8 mouse cellular contexts compared by ENCODE assay signal in the genomic region with DNA sequence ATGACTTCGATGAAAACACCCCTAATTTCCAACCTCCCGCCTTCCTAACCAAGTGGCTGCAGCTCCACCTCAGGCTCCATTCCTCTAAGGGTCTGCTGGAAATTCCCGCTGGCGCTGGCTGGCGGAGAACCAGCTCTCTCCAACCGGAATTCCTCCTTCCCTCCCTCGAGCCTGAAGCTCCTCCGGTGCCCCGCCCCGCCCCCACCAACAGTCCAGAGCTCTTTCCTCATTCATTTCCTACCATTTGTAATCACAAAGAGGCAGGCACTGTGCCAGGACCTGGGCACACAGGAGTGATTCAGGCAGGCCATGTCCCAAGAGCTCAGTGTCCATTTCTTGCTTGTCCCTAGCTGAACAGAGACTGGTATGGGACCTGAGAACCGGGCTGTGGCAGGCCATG. TPM values are rescaled to one million over a fixed set of nuclear protein-coding genes. Genes with fewer than 3 reads are reported as not detected.
A peak's percentile ranks its signal among the peaks of the same experiment; 100 is the strongest.
DNase-seq lines count a peak whose midpoint lies in the region; ATAC-seq lines count a peak whose summit lies in the region.

No protein-coding gene starts in this region.

- peak; percentile 55 for ATAC-seq in forebrain, embryonic 13.5 days
- ATAC-seq in lung, embryonic 16.5 days (ENCODE audit: low read depth), result peak; percentile 82

- H3K4me2 ChIP-seq in forebrain, embryonic 13.5 days, result peak overlapping the region; percentile 34
- peak overlapping the region; percentile 43 for H3K4me2 ChIP-seq in lung, embryonic 16.5 days (ENCODE audit: low read depth, low read length)

- H3K4me1 ChIP-seq in brown adipose tissue, adult 24 weeks (ENCODE audit: control insufficient read depth, insufficient read depth, insufficient read length, low read length), result peaks cover 16% of the 10 kb centered on the region
- peaks cover 19% of the 10 kb centered on the region for H3K4me1 ChIP-seq in forebrain, embryonic 13.5 days
- H3K4me1 ChIP-seq in lung, embryonic 16.5 days (replicated peaks; ENCODE audit: control insufficient read depth, insufficient read depth, low read length), result peaks cover 23% of the 10 kb centered on the region

- 0 out of 2 replicates have a peak overlapping the region, but pooled peaks have one; percentile 18 for H3K9ac ChIP-seq in forebrain, embryonic 13.5 days
- H3K9ac ChIP-seq in lung, embryonic 16.5 days (ENCODE audit: low read length), result peak overlapping the region; percentile 51

- peak; percentile 82 for DNase-seq in NIH3T3 (ENCODE audit: low read depth)
- DNase-seq in heart, postnatal 14 days, result peak; percentile 59 to 77
- peak; percentile 91 to 93 for DNase-seq in kidney, postnatal 36 days
- DNase-seq in right cerebral cortex, postnatal 4 days, result peak; percentile 76
- DNase-seq in c-Kit-positive CD71-positive TER-119-positive erythroid progenitor cells, embryonic 14.5 days (ENCODE audit: low spot score), result no peak

- no peaks in the 10 kb centered on the region for H3K9me3 ChIP-seq in forebrain, embryonic 13.5 days (replicated peaks)
- H3K9me3 ChIP-seq in lung, embryonic 16.5 days (ENCODE audit: control insufficient read depth, low read length), result no peaks in the 10 kb centered on the region

- H3K36me3 ChIP-seq in forebrain, embryonic 13.5 days (ENCODE audit: poor library complexity, severe bottlenecking), result no peaks in the 10 kb centered on the region; the same call in 1 of the 2 replicates
- H3K36me3 ChIP-seq in lung, embryonic 16.5 days (ENCODE audit: control insufficient read depth, insufficient read depth, low read length), result no peaks in the 10 kb centered on the region

- H3K4me3 ChIP-seq in brown adipose tissue, adult 24 weeks (ENCODE audit: insufficient read depth, low read depth, low read length), result no peak overlapping the region
- H3K4me3 ChIP-seq in forebrain, embryonic 13.5 days, result peak overlapping the region; percentile 1; the same call in 1 of the 2 replicates
- peak overlapping the region; percentile 31 for H3K4me3 ChIP-seq in lung, embryonic 16.5 days (ENCODE audit: low read length)

- H3K27ac ChIP-seq in brown adipose tissue, adult 24 weeks (replicated peaks; ENCODE audit: low read depth, low read length), result peak overlapping the region; percentile 76
- H3K27ac ChIP-seq in forebrain, embryonic 13.5 days, result peak overlapping the region; percentile 60; the same call in 1 of the 2 replicates
- H3K27ac ChIP-seq in lung, embryonic 16.5 days (ENCODE audit: low read length), result peak overlapping the region; percentile 67

- H3K27me3 ChIP-seq in forebrain, embryonic 13.5 days, result no peaks in the 10 kb centered on the region
- H3K27me3 ChIP-seq in lung, embryonic 16.5 days (ENCODE audit: control insufficient read depth, insufficient read depth, low read depth, low read length), result no peaks in the 10 kb centered on the region

- intact Hi-C loops in heart, postnatal 14 days (cut with DNase I), result no loop called here

- 12% methylated on average over 11 of the region's 11 CpGs for WGBS in forebrain, embryonic 13.5 days
- 9% methylated on average over 11 of the region's 11 CpGs for WGBS in lung, embryonic 16.5 days

RNA-seq across cellular contexts. Expression of a gene that starts 7.9 kb away (rescaled TPM):
- polyA plus RNA-seq in brown adipose tissue, adult 24 weeks (2012; ENCODE audit: insufficient read depth, insufficient read length, missing spikeins), result 4.0 and 4.1 TPM in 2 replicates
- 64.7 and 65.7 TPM in 2 replicates for polyA plus RNA-seq in forebrain, embryonic 13.5 days (2015; fragmentation: Nextera tagmentation; extraction: Ambion mirVana)
- total RNA-seq in heart, postnatal 14 days (2021), result 1 to 10 TPM; 3.6 to 3.7 TPM
- polyA plus RNA-seq in lung, embryonic 16.5 days (2015; fragmentation: Nextera tagmentation; extraction: Ambion mirVana), result 22.4 and 25.3 TPM in 2 replicates

RNA-seq across cellular contexts. Expression of a gene that starts 42.6 kb away (rescaled TPM):
- polyA plus RNA-seq in brown adipose tissue, adult 24 weeks (2012; ENCODE audit: insufficient read depth, insufficient read length, missing spikeins), result 0.52 TPM in 1 of 2 replicates, not detected in the other
- polyA plus RNA-seq in forebrain, embryonic 13.5 days (2015; fragmentation: Nextera tagmentation; extraction: Ambion mirVana), result 27.4 and 29.5 TPM in 2 replicates
- 1 to 10 TPM; 2.4 to 2.5 TPM for total RNA-seq in heart, postnatal 14 days (2021)
- polyA plus RNA-seq in lung, embryonic 16.5 days (2015; fragmentation: Nextera tagmentation; extraction: Ambion mirVana), result 23.0 and 27.0 TPM in 2 replicates

RNA-seq across cellular contexts. Expression of a gene that starts 43.2 kb away (rescaled TPM):
- 0.87 TPM in 1 of 2 replicates, not detected in the other for polyA plus RNA-seq in brown adipose tissue, adult 24 weeks (2012; ENCODE audit: insufficient read depth, insufficient read length, missing spikeins)
- polyA plus RNA-seq in forebrain, embryonic 13.5 days (2015; fragmentation: Nextera tagmentation; extraction: Ambion mirVana), result 0.19 TPM in 1 of 2 replicates, not detected in the other
- not detected for total RNA-seq in heart, postnatal 14 days (2021)
- polyA plus RNA-seq in lung, embryonic 16.5 days (2015; fragmentation: Nextera tagmentation; extraction: Ambion mirVana), result 0.19 TPM in 1 of 2 replicates, not detected in the other

RNA-seq across cellular contexts. Expression of a gene that starts 49.7 kb away (rescaled TPM):
- polyA plus RNA-seq in brown adipose tissue, adult 24 weeks (2012; ENCODE audit: insufficient read depth, insufficient read length, missing spikeins), result 10.2 and 10.6 TPM in 2 replicates
- 42.1 and 43.6 TPM in 2 replicates for polyA plus RNA-seq in forebrain, embryonic 13.5 days (2015; fragmentation: Nextera tagmentation; extraction: Ambion mirVana)
- total RNA-seq in heart, postnatal 14 days (2021), result 1 to 10 TPM; 7.8 to 9.1 TPM
- polyA plus RNA-seq in lung, embryonic 16.5 days (2015; fragmentation: Nextera tagmentation; extraction: Ambion mirVana), result 15.2 and 17.6 TPM in 2 replicates

RNA-seq across cellular contexts. Expression of a gene that starts 49.7 kb away (rescaled TPM):
- 12.3 and 15.9 TPM in 2 replicates for polyA plus RNA-seq in brown adipose tissue, adult 24 weeks (2012; ENCODE audit: insufficient read depth, insufficient read length, missing spikeins)
- 98.3 and 99.2 TPM in 2 replicates for polyA plus RNA-seq in forebrain, embryonic 13.5 days (2015; fragmentation: Nextera tagmentation; extraction: Ambion mirVana)
- total RNA-seq in heart, postnatal 14 days (2021), result 10 to 100 TPM; 13.8 to 16.9 TPM
- polyA plus RNA-seq in lung, embryonic 16.5 days (2015; fragmentation: Nextera tagmentation; extraction: Ambion mirVana), result 69.1 and 71.3 TPM in 2 replicates

Comparison
In these comparisons a context has a peak if more than half of its experiments do, and no peak if none do; other contexts are left out.
1. RNA of a gene that starts 42.6 kb away (polyA plus RNA-seq): 27.4 to 29.5 TPM in forebrain, embryonic 13.5 days and 23.0 to 27.0 TPM in lung, embryonic 16.5 days; 0.52 TPM in brown adipose tissue, adult 24 weeks; every median in the first group is over 10 times any median in the second.
2. Peak in every context shown above with its lines, with median percentiles within 50 percentile points of each other: H3K27ac ChIP-seq.